Mouse (Mus musculus) erythroblast, embryonic 14.5 days (primary cell): Measurements from ENCODE around the gene Cars2.

Source experiments
- GATA1 ChIP-seq: IDR thresholded peaks from 2 replicates; pipeline ENCODE4 v1.6.1; 2012; ENCODE audit warnings: low read length, inconsistent platforms, mixed read lengths
- TAL1 ChIP-seq: IDR thresholded peaks from 3 replicates; pipeline ENCODE4 v1.6.1; 2012; ENCODE audit warnings: low read length, inconsistent platforms, mixed read lengths

- TF ChIP-seq TAL1 = no peak
- TF ChIP-seq GATA1 = no peak
Measured at GRCm38 (mm10) chr8:11469095-11469494, 81.5 kb downstream of the Cars2 start.
